Mouse (Mus musculus) bone marrow, adult 2 months (tissue): ENCODE measurements at regions not wholly inside any gene's neighbourhood (a gene's known extent, or its start where the extent isn't known, plus 50 kb on each side); places are given as distances from the start of the nearest gene placed in this dataset.

Experiments used
- CTCF ChIP-seq: fragments of 200-500 bp; IDR thresholded peaks from 2 replicates; pipeline ENCODE4 v1.5.1; 2011; ENCODE audit warnings: low read length, control low read depth; ENCODE audit not compliant: control insufficient read depth, insufficient read depth
- POLR2A ChIP-seq: fragments of 200-500 bp; IDR thresholded peaks from 2 replicates; pipeline ENCODE4 v1.6.1; 2011; ENCODE audit warnings: low read depth, mild to moderate bottlenecking, control low read depth, low read length, borderline replicate concordance; ENCODE audit not compliant: control insufficient read depth

GRCm38 (mm10) chr8:19627514-19627913 is 101.9 kb upstream of the 4930467E23Rik start:
- TF ChIP-seq CTCF (no peak), POLR2A (no peak)
